Mouse (Mus musculus) 3134 (cell line): Measurements from ENCODE around the gene Ddx39.

Experiments used
- DNase-seq: peaks from one replicate; pipeline ENCODE4 v3.0.0-alpha.2; 2011; ENCODE audit warnings: low spot score; ENCODE audit not compliant: insufficient read length; ENCODE audit errors: extremely low read depth

The Ddx39 gene

DNA sequence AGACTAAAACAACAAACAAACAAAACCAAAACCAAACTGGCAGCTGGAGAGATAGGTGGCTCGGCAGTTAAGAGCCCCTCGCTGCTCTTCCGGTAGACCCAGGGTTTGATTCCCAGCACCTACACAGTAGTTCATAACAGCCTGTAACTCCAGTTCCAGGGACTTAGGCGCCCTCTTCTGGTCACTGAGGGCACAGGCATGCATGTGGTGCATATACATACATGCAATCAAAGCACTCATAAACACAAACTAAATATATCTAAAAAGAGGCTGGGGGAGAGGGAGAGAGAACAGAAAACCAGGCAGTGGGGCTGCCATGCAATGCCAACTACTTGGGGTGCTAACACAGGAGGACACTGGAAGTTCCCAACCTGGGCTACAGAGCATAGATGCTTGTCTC is 22.4 kb downstream of the Ddx39 start:
- DNase-seq, result no peak

- peak; percentile 85 for DNase-seq
Observed at GRCm38 (mm10) chr8:83737852-83738562, 23.0 kb downstream of the Ddx39 start.

GRCm38 (mm10) chr8:83738949-83739710 is 24.2 kb downstream of the Ddx39 start:
- DNase-seq, result no peak

GRCm38 (mm10) chr8:83739711-83740468 is 24.9 kb downstream of the Ddx39 start:
- DNase-seq, result peak; percentile 65

- DNase-seq, result no peak
Observed at GRCm38 (mm10) chr8:83740586-83740975, 25.6 kb downstream of the Ddx39 start.

DNA sequence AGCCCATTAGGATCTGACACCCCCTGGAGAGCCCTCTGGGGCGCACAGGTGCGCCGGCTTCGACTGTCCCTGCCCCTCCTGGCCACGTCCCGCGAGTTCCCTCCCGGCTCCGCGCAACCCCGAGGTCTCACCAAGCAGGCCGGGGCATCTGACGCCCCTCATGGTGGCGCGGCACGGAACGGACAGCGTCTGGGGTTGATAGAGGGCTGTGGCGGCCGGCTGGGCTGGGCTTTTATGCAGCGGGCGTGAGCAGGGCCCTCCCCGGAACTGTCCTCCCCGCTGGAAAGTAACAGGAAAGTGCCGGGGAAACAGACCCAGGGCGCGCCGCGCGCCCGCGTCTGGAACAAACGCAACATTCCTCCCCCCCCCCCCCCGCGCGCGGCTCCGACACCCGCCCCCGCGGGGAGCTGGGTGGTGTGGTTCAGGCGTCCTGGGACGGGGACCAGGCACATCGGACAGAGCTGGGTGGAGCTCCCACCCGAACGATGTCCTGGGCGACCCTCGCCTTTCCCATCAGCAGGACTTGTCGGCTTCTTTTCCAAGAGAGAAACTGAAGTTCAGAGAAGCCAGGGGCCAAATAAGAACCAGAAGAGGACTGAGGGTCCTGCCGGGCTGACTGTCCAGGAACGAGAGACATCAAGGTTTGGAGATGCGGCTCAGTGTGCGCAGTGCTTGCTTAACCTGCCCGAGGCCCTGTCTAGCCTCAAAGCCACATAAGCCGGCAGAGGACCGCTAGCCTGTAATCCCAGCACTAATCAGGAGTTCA is 26.2 kb downstream of the Ddx39 start, which contains the start of gene Adgre5:
Gene Adgre5 (minus strand): TSS at position 351 of the 766 bp plus-strand sequence.
- peak; percentile 64 for DNase-seq

DNA sequence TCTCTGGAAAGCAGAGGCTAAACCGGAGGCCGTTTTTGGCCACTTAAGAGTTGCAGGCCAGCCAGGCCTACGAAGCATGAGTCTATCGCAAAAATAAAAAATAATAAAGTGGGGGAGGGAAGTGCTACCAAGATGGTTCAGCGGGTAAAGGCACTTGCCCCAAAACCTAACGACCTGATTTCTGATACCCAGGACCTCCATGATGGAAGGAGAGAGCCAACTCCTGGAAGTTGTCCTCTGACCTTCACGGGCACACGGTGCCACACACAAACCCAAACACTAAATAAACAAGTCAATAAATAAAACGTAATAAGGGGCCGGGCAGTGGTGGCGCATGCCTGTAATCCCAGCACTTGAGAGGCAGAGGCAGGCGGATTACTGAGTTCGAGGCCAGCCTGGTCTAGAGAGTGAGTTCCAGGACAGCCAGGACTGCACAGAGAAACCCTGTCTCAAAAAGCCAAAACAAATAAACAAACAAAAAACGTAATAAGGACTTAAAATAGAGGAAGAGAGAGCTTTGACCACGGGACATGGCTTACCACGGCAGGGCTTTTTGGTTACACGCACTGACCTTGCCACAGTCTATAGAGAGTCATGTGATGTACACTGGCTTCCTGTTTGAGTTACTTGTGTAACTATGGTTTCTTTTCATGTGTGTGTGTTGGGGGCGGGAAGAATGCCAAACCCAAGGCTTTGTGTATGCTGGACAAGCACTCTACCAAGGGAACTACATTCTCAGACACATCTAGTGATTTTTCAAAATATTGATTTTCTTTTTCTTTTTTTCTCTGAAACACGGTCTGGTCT is 27.1 kb downstream of the Ddx39 start:
- DNase-seq, result no peak

DNA sequence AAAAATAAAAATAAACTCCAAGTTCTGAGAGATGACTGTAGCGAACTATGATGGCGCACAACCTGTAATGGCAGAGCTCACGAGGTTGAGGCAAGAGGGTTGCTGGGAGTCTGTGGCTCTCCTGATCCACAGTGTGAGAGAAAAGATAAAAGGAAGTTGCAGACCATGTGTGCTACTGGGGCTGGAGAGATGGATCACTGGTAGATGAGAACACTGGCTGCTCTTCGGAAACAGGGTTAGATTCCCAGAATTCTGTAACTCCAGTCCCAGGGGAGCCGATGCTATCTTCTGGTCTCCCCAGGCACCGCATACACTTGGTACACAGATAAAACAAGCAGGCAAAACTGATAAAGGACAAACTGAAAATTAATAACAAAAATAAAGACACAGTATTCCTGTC is 28.0 kb downstream of the Ddx39 start:
- no peak for DNase-seq

DNA sequence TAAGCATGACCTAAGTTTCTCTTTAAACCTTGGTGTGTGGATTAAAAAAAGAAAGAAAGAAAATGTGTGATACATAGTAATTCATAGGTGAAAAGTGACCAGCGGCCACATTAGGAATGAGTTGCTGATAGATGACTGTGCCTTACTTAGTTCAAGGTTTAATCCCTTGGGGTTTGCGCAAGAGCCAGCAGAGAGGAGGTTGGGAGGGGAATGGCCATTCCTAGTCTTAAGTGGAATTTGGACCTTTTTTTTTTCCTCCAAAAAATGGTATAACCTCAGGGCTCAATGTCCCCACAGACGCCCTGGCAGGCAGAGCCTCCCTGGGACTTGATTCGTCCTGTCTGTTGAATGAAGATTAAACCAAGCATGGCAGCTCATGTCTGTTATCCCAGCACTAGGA is 29.1 kb downstream of the Ddx39 start:
- no peak for DNase-seq

DNA sequence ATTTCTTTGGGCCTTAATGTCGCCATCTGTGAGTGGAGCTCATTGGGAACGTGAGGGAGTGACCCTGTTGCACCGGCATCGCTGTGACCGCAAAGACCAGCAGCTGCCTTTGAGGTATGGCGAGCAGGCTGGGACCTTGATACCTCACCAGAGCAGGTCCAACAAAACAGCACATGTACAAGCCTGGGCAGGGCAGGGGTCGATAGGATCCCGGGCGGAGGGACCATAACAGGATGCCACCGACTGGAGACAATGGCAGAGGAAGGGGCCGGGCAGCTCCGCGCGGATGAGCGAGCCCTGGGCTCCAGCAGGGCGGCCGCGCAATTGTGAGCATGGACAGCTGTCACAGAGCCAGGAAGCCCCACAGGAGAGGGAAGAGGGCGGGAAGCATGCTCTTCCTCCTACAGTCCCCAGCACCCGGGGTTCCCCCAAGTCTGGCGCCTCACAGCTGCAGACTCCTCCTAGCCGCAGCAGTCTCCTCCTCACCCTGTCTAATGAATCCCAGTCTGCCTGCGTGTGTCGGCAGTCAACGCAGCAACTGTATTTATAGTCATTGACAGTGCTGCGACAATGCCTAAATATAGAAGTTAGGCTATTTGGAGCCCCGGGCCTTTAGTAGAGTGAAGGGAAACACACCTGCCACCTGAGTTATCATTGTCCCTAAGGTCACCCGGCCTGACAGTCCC is 32.8 kb downstream of the Ddx39 start:
- no peak for DNase-seq

DNA sequence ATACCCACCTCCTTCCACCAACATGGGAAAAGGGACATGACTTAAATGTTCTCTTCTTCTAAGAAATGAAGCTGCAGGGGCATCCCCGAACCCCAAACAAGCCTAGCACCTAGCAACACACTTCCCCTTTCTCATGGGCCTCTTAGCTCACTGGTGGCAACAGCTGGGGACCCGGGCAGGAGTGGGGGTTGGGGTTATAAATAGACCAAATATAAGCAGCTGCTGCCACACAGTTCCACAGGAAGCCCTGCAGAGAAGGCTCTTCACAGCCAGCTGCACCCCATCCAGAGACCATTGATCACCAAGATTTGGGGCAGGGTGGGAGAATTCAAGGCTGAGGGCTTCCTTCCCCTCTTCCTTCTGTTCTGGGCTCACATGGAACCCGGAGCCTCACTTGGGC is 33.7 kb downstream of the Ddx39 start:
- DNase-seq, result no peak

GRCm38 (mm10) chr8:83749265-83749664 is 34.3 kb downstream of the Ddx39 start:
- no peak for DNase-seq

DNA sequence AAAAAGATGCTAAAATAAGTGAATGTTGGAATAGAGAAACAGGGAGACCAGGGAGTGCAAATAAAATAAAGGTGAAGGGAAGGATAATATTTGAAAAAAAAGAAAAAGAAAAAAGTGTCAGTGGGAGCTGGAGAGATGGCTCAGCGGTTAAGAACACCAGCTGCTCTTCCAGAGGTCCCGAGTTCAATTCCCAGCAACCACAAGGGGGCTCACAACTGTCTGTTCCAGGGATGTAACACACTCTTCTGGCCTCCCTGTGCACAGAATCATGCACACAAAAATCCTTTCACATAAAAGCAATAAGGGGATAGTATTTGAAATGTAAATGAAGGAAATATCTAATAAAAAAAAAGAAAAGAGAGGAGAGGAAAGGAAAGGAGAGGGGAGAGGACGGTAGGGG is 39.2 kb downstream of the Ddx39 start:
- no peak for DNase-seq

DNA sequence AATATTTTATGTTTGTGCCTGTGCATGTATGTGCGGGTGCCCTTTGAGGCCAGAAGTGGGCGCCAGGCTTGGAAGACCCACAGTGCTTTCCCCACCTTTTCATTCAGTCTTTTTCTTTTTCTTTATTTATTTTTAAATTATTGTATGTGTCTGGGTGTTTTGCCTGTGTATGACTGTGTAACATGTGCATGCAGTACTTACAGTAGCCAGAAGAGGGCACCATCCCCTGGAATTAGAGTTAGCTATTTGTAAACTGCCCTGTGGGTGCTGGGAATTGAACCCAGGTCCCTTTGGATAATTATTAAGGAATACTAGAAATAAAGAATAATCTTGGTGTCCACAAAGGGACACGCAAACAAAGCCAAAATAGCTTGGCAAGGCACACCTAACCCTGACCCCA is 41.3 kb downstream of the Ddx39 start:
- DNase-seq, result no peak

DNA sequence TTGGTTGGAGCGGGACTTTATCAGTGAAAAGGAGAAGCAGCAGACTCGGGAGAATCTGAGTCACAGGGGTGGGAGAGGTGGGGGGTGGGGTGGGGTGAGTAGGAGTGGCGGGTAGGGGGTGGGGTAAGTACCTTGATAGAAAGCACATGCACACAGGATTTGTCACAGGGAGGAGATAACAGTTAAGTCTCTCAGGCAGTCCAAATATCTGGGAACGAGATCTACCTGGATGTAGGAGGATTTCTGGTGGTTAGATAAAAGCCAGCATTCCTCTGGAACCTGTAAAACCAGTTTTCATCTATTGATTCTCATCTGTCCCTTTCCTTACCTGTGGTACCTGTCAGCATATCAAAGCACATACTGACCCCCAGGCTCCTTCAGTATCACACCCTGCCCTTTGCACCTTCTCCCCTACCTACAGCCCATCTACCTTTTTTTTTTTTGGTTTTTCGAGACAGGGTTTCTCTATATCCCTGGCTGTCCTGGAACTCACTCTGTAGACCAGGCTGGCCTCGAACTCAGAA is 42.2 kb downstream of the Ddx39 start:
- no peak for DNase-seq

DNA sequence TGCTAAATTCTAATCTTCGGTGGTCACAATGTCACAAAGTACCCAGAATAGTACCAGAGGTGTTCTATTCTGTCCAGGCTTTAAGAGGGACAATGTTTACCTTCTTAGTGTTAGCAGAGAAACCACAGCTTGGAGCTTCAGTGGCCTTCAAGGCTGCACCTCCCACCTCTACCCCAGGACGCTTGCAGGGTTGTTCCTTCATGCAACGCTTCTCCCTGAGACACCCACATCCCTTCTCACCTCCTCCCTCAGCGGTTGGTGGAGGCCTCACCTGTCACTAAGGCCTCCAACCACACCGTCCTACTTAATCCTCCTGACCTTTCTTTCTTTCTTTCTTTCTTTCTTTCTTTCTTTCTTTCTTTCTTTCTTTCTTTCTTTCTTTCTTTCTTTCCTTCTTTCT is 43.3 kb downstream of the Ddx39 start:
- no peak for DNase-seq

DNA sequence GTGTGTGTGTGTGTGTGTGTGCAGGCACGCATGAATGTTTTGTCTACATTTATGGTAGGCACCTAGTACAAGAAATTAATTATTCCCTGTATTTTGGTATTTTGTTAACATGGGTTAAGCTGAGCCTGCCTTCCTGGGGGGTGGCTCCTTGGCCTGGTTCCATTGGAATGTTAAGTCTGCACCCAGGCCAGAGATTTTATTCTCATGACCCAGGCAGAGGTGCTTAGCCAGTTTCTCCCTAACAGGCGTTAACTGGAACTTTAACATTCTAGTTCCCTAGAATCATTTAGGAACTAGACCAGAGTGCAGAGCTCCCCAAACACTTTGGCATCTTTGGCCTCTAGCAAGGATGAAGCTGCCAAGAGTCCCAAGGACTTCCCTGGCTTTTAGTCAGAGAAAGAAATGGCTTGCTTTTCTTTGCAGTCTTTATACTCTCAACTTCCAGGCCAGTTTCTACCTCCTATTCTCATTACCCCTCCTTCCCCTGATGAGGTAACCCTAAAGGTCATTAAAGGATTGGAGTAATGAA is 44.3 kb downstream of the Ddx39 start:
- DNase-seq, result no peak

- DNase-seq, result no peak
Observed at GRCm38 (mm10) chr8:83764116-83764515, 49.1 kb downstream of the Ddx39 start.

DNA sequence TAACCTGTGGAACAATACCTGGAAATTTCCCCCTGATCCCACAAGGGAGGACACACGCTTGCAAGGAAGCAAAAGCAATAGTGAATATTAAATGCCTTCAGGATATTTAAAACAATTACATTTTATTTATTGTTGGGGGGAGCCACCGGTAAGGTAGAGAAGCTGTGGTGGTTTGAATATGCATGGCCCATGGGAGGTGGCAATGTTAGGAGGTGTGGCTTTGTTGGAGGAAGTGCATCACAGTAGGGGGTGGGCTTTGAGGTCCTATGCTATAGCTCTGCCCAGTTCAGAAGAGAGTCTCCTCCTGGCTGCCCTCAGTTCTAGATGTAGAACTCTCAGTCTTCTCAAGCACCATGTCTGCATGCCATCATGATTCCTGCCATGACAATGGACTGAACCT is 49.7 kb downstream of the Ddx39 start:
- DNase-seq, result no peak
